In genomic region chr4:43897209-43897608, GRCm38 (mm10) we compare ENCODE assay signal across 27 mouse cellular contexts. TPM values are rescaled to one million over a fixed set of nuclear protein-coding genes. Genes with fewer than 3 reads are reported as not detected.
"Had no signal": no experiment of that assay in that cellular context is flagged by ENCODE, and none has a peak within 500 bp of the region (broad histone marks: within the 10 kb centered on the region; RNA-seq: fewer than 3 reads in every experiment).

No protein-coding gene starts in this region.

- H3K4me1 ChIP-seq: midbrain, embryonic 10.5 days; midbrain, embryonic 12.5 days; neural tube, embryonic 12.5 days had no signal

- H3K9ac ChIP-seq: lung, embryonic 14.5 days; midbrain, embryonic 12.5 days; neural tube, embryonic 12.5 days had no signal

- H3K27me3 ChIP-seq: midbrain, embryonic 12.5 days; neural tube, embryonic 12.5 days had no signal

- DNase-seq: lung, adult 18-20 months; lung, embryonic 14.5 days; lung, postnatal 10 days; lung, postnatal 4 days; midbrain, embryonic 14.5 days; retina, postnatal 1 day; right cerebral cortex, adult 18-20 months; right cerebral cortex, postnatal 25 days; right cerebral cortex, postnatal 4 days; spleen, adult 18-20 months; thymus, adult 18-20 months; thymus, postnatal 14 days; thymus, postnatal 36 days had no signal

- H3K27ac ChIP-seq: midbrain, embryonic 10.5 days; midbrain, embryonic 12.5 days; neural tube, embryonic 12.5 days had no signal

- H3K4me3 ChIP-seq: midbrain, embryonic 10.5 days; midbrain, embryonic 12.5 days; neural tube, embryonic 12.5 days had no signal

RNA-seq across cellular contexts. Expression of gene Olfr155, which starts 45.8 kb away (rescaled TPM):
- total RNA-seq: megakaryocyte, adult 5-6 weeks; megakaryocyte-erythroid progenitor cell, adult 5-6 weeks; midbrain, postnatal 0 days; monocyte, adult 5-6 weeks; neutrophil, adult 5-6 weeks had no signal
- polyA plus RNA-seq: lung, embryonic 14.5 days; lung, embryonic 16.5 days; midbrain, embryonic 10.5 days; midbrain, embryonic 12.5 days; midbrain, embryonic 14.5 days; midbrain, postnatal 0 days; neural tube, embryonic 12.5 days; neural tube, embryonic 14.5 days; small intestine, adult 2 months; stomach, embryonic 14.5 days; stomach, embryonic 16.5 days; thymus, postnatal 0 days had no signal

RNA-seq across cellular contexts. Expression of gene Olfr157, which starts 57.2 kb away (rescaled TPM):
- total RNA-seq: megakaryocyte, adult 5-6 weeks; megakaryocyte-erythroid progenitor cell, adult 5-6 weeks; midbrain, postnatal 0 days; monocyte, adult 5-6 weeks; neutrophil, adult 5-6 weeks had no signal
- polyA plus RNA-seq: lung, embryonic 14.5 days; lung, embryonic 16.5 days; midbrain, embryonic 10.5 days; midbrain, embryonic 12.5 days; midbrain, embryonic 14.5 days; midbrain, postnatal 0 days; neural tube, embryonic 12.5 days; neural tube, embryonic 14.5 days; stomach, embryonic 14.5 days; stomach, embryonic 16.5 days; thymus, postnatal 0 days had no signal
